Mouse (Mus musculus) liver, embryonic 13.5 days (tissue): ENCODE measurements around the gene Jph3. TPM values are rescaled to one million over a fixed set of nuclear protein-coding genes. Genes with fewer than 3 reads are reported as not detected.

ENCODE experiments used
- ATAC-seq: fragments of 200-750 bp; cut with Nextera tagmentation; 2 replicates; pipeline ENCODE4 v1.8.0; 2017; ENCODE audit warnings: low read depth, mild to moderate bottlenecking, moderate number of reproducible peaks, moderate library complexity
- DNase-seq: peaks from one replicate; pipeline ENCODE4 v3.0.0; 2022
- H3K27ac ChIP-seq: fragments of 300-500 bp; sonication (generic); 2 replicates; pipeline ENCODE4 v1.5.1; 2015; ENCODE audit warnings: moderate library complexity, mild to moderate bottlenecking, inconsistent platforms
- H3K27me3 ChIP-seq: fragments of 300-500 bp; sonication (generic); 2 replicates; pipeline ENCODE4 v1.6.1; 2015; ENCODE audit warnings: mild to moderate bottlenecking, inconsistent platforms
- H3K36me3 ChIP-seq: fragments of 300-500 bp; sonication (generic); 2 replicates; pipeline ENCODE4 v1.6.1; 2015; ENCODE audit warnings: mild to moderate bottlenecking, inconsistent platforms
- H3K4me1 ChIP-seq: fragments of 300-500 bp; sonication (generic); replicated peaks from 2 replicates; pipeline ENCODE4 v1.6.1; 2015; ENCODE audit warnings: inconsistent platforms
- H3K4me2 ChIP-seq: fragments of 300-500 bp; sonication (generic); 2 replicates; pipeline ENCODE4 v1.6.1; 2015; ENCODE audit warnings: inconsistent platforms, mild to moderate bottlenecking, moderate library complexity
- H3K4me3 ChIP-seq: fragments of 300-500 bp; sonication (generic); replicated peaks from 2 replicates; pipeline ENCODE4 v1.5.1; 2015; ENCODE audit warnings: mild to moderate bottlenecking, inconsistent platforms
- H3K9ac ChIP-seq: fragments of 300-500 bp; sonication (generic); 2 replicates; pipeline ENCODE4 v1.6.1; 2015; ENCODE audit warnings: mild to moderate bottlenecking, inconsistent platforms
- H3K9me3 ChIP-seq: fragments of 300-500 bp; sonication (generic); replicated peaks from 2 replicates; pipeline ENCODE4 v1.6.1; 2016; ENCODE audit warnings: inconsistent platforms
- WGBS: fragments of 180-500 bp; shearing (Covaris S2); methylation state at CpG from one replicate; pipeline ENCODE4 v1.1.7; 2015; ENCODE audit not compliant: insufficient replicate concordance; 5-methylcytosine and 5-hydroxymethylcytosine counted together
- polyA plus RNA-seq: library from polyadenylated mRNA; unstranded; fragments of >200 nt; fragmentation: Nextera tagmentation; extraction: Ambion mirVana; gene quantifications from 2 replicates; pipeline ENCODE4 v1.2.1, GENCODE M21; 2015

The Jph3 gene
- polyA plus RNA-seq, 1 experiment from 2014 or later, result 0.14 TPM

- Histone ChIP-seq H3K27ac (no peak overlapping the region), H3K4me3 (no peak overlapping the region), H3K9me3 (no peaks in the 10 kb centered on the region), H3K4me1 (no peaks in the 10 kb centered on the region), H3K4me2 (no peak overlapping the region), H3K36me3 (peaks cover 21% of the 10 kb centered on the region), H3K9ac (no peak overlapping the region), H3K27me3 (no peaks in the 10 kb centered on the region)
- ATAC-seq (no peak), DNase-seq (no peak)
- WGBS, result 77% methylated on average over 8 of the region's 8 CpGs
Measured at GRCm38 (mm10) chr8:121842064-121842955, 112.9 kb downstream of the Jph3 start.

- H3K4me2 ChIP-seq, result no peak overlapping the region
- DNase-seq, result no peak
- 67% methylated on average over 3 of the region's 3 CpGs for WGBS
- H3K27ac ChIP-seq, result no peak overlapping the region
- H3K36me3 ChIP-seq, result peaks cover 21% of the 10 kb centered on the region
- H3K9ac ChIP-seq, result no peak overlapping the region
- no peak for ATAC-seq
- no peak overlapping the region for H3K4me3 ChIP-seq
- H3K9me3 ChIP-seq, result no peaks in the 10 kb centered on the region
- H3K27me3 ChIP-seq, result no peaks in the 10 kb centered on the region
- no peaks in the 10 kb centered on the region for H3K4me1 ChIP-seq
Measured at GRCm38 (mm10) chr8:121843184-121843733, 113.8 kb downstream of the Jph3 start.

Other genes with a start within 250 kb of the Jph3 start
- gene 1700018B08Rik, start 185.3 kb upstream of the Jph3 start, polyA plus RNA-seq, result not detected in 2 replicates
- 10.4 and 11.3 TPM in 2 replicates for gene Fbxo31, start 150.8 kb upstream of the Jph3 start, polyA plus RNA-seq
- gene Map1lc3b, start 139.3 kb upstream of the Jph3 start, polyA plus RNA-seq, result 135 and 144 TPM in 2 replicates
- 1.6 and 1.7 TPM in 2 replicates for gene Zcchc14, start 76.7 kb upstream of the Jph3 start, polyA plus RNA-seq
- gene Klhdc4, start 99.9 kb downstream of the Jph3 start, polyA plus RNA-seq, result 27.6 and 29.0 TPM in 2 replicates
- 32.2 and 37.5 TPM in 2 replicates for gene Slc7a5, start 178.1 kb downstream of the Jph3 start, polyA plus RNA-seq
- 0.88 and 1.1 TPM in 2 replicates for gene Car5a, start 215.3 kb downstream of the Jph3 start, polyA plus RNA-seq
- gene Banp, start 220.1 kb downstream of the Jph3 start, polyA plus RNA-seq, result 14.5 and 18.1 TPM in 2 replicates